Mouse (Mus musculus) testis, adult 2 months (tissue): Measurements from ENCODE around the gene Tmem176a.

Source experiments
- CTCF ChIP-seq: fragments of 200-500 bp; IDR thresholded peaks from 2 replicates; pipeline ENCODE4 v1.5.1; 2012; ENCODE audit warnings: low read depth, mild to moderate bottlenecking, inconsistent platforms, low read length, moderate library complexity; ENCODE audit not compliant: control insufficient read depth, insufficient read depth, insufficient replicate concordance
- POLR2A ChIP-seq: fragments of 200-500 bp; IDR thresholded peaks from 2 replicates; pipeline ENCODE4 v1.6.1; 2012; ENCODE audit warnings: low read depth, mild to moderate bottlenecking, inconsistent platforms, low read length, moderate library complexity; ENCODE audit not compliant: control insufficient read depth

GRCm38 (mm10) chr6:48835241-48835640 lies 5.5 kb upstream of the Tmem176a start:
- TF ChIP-seq CTCF: no peak
- no peak for TF ChIP-seq POLR2A
